Mouse (Mus musculus) liver, postnatal 0 days (tissue): ENCODE results near the gene Ntrk2. TPM values are rescaled to one million over a fixed set of nuclear protein-coding genes. Genes with fewer than 3 reads are reported as not detected.
A peak's percentile ranks its signal among the peaks of the same experiment; 100 is the strongest.
"Not testable (repeated sequence)": the region's sequence is repeated elsewhere in the genome, so short reads cannot be mapped to it uniquely, and the experiment has no call there.

Source experiments
- ATAC-seq: fragments of 200-750 bp; cut with Nextera tagmentation; 2 replicates; pipeline ENCODE4 v1.8.0; 2017; ENCODE audit warnings: mild to moderate bottlenecking, moderate library complexity
- DNase-seq: peaks from one replicate; pipeline ENCODE4 v3.0.0-alpha.2; 2016
- H3K27ac ChIP-seq: fragments of 300-500 bp; sonication (generic); 2 replicates; pipeline ENCODE4 v1.5.1; 2014; ENCODE audit warnings: antibody characterized with exemption, moderate library complexity, mild to moderate bottlenecking, low read depth
- H3K27me3 ChIP-seq: fragments of 300-500 bp; sonication (generic); 2 replicates; pipeline ENCODE4 v1.6.1; 2014; ENCODE audit warnings: low read length, control low read depth, mixed read lengths; ENCODE audit not compliant: insufficient read depth
- H3K36me3 ChIP-seq: fragments of 300-500 bp; sonication (generic); replicated peaks from 2 replicates; pipeline ENCODE4 v1.6.1; 2014; ENCODE audit warnings: mild to moderate bottlenecking, control low read depth, low read length, moderate library complexity, mixed read lengths; ENCODE audit not compliant: insufficient read depth
- H3K4me1 ChIP-seq: fragments of 300-500 bp; sonication (generic); 2 replicates; pipeline ENCODE4 v1.6.1; 2014; ENCODE audit warnings: antibody characterized with exemption, mild to moderate bottlenecking, control low read depth; ENCODE audit not compliant: insufficient read depth
- H3K4me2 ChIP-seq: fragments of 300-500 bp; sonication (generic); 2 replicates; pipeline ENCODE4 v1.6.1; 2014; ENCODE audit warnings: low read depth, mild to moderate bottlenecking, low read length, moderate library complexity, mixed read lengths
- H3K4me3 ChIP-seq: fragments of 300-500 bp; sonication (generic); 2 replicates; pipeline ENCODE4 v1.5.1; 2014; ENCODE audit warnings: low read depth, low read length
- H3K9ac ChIP-seq: fragments of 300-500 bp; sonication (generic); replicated peaks from 2 replicates; pipeline ENCODE4 v1.6.1; 2014; ENCODE audit warnings: mild to moderate bottlenecking, moderate library complexity
- H3K9me3 ChIP-seq: fragments of 300-500 bp; sonication (generic); 2 replicates; pipeline ENCODE4 v1.6.1; 2016; ENCODE audit warnings: mild to moderate bottlenecking, control low read depth, low read length, mixed read lengths
- CTCF ChIP-seq: sonication (generic); IDR thresholded peaks from 2 replicates; pipeline ENCODE4 v1.5.1; 2016; ENCODE audit warnings: antibody characterized with exemption, low read depth
- EP300 ChIP-seq: IDR thresholded peaks from 2 replicates; pipeline ENCODE4 v1.6.1; 2016; ENCODE audit warnings: antibody characterized with exemption, low read depth, mild to moderate bottlenecking
- WGBS: fragments of 180-500 bp; shearing (Covaris S2); extraction: QIAGEN DNeasy Blood & Tissue Kit; methylation state at CpG from one replicate; pipeline ENCODE4 v1.1.7; 2014; ENCODE audit not compliant: insufficient replicate concordance; 5-methylcytosine and 5-hydroxymethylcytosine counted together
- polyA plus RNA-seq: library from polyadenylated mRNA; unstranded; fragments of >200 nt; fragmentation: Nextera tagmentation; extraction: Ambion mirVana; gene quantifications from 2 replicates; pipeline ENCODE4 v1.2.1, GENCODE M21; 2015

Ntrk2 gene
- polyA plus RNA-seq, 1 experiment from 2014 or later = 0.21 TPM

GRCm38 (mm10) chr13:59092858-59093154 is 286.4 kb downstream of the Ntrk2 start:
- Histone ChIP-seq H3K36me3 (no peaks in the 10 kb centered on the region), H3K27ac (no peak overlapping the region), H3K4me1 (no peaks in the 10 kb centered on the region), H3K4me2 (no peak overlapping the region), H3K4me3 (no peak overlapping the region), H3K9ac (no peak overlapping the region), H3K27me3 (no peaks in the 10 kb centered on the region), H3K9me3 (no peaks in the 10 kb centered on the region)
- ATAC-seq (no peak), DNase-seq (no peak)
- no peak for TF ChIP-seq CTCF
- no peak for TF ChIP-seq EP300
- WGBS = 32% methylated on average over 4 of the region's 4 CpGs

- no peaks in the 10 kb centered on the region for H3K36me3 ChIP-seq
- no peak for TF ChIP-seq EP300
- no peak for TF ChIP-seq CTCF
- no peak overlapping the region for H3K4me2 ChIP-seq
- H3K9ac ChIP-seq = no peak overlapping the region
- H3K27me3 ChIP-seq = no peaks in the 10 kb centered on the region
- DNase-seq (no peak), ATAC-seq (no peak)
- no peaks in the 10 kb centered on the region for H3K4me1 ChIP-seq
- H3K4me3 ChIP-seq = no peak overlapping the region
- no peaks in the 10 kb centered on the region for H3K9me3 ChIP-seq
- WGBS = 81% methylated on average over 7 of the region's 7 CpGs
- no peak overlapping the region for H3K27ac ChIP-seq
Measured at GRCm38 (mm10) chr13:59094722-59095121, 288.4 kb downstream of the Ntrk2 start.

GRCm38 (mm10) chr13:59095811-59096391 is 289.5 kb downstream of the Ntrk2 start:
- H3K4me3 ChIP-seq = no peak overlapping the region
- no peak overlapping the region for H3K27ac ChIP-seq
- no peaks in the 10 kb centered on the region for H3K4me1 ChIP-seq
- TF ChIP-seq EP300 = no peak
- TF ChIP-seq CTCF = no peak
- 46% methylated on average over 10 of the region's 10 CpGs for WGBS
- ATAC-seq (no peak), DNase-seq (no peak)
- no peaks in the 10 kb centered on the region for H3K9me3 ChIP-seq
- no peaks in the 10 kb centered on the region for H3K36me3 ChIP-seq
- H3K9ac ChIP-seq = no peak overlapping the region
- H3K27me3 ChIP-seq = no peaks in the 10 kb centered on the region
- no peak overlapping the region for H3K4me2 ChIP-seq

DNA sequence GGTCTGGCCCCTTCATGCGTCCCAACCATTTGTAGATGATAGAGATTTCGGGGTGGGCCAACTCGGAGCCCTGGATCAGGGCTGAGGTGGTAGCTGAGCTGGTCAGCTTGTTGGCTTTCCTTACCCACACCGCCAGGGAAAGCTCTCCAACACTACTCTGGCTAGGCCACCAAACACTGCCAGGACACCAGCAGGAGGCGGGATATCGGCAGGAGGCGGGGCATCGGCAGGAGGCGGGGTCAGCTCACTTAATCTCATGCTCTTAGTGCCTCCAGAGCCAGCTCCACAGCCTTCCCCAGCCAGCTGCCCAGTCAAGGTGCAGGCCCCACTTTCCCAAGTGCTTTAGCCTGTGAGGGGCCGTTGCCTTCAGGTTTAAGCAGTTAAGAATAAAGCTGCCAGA is 293.7 kb downstream of the Ntrk2 start:
- no peak overlapping the region for H3K27ac ChIP-seq
- WGBS = 39% methylated on average over 10 of the region's 10 CpGs

GRCm38 (mm10) chr13:59107791-59108190 is 301.4 kb downstream of the Ntrk2 start:
- H3K4me2 ChIP-seq, H3K4me3 ChIP-seq, ATAC-seq, H3K4me1 ChIP-seq, H3K27ac ChIP-seq, H3K36me3 ChIP-seq, H3K9ac ChIP-seq, H3K9me3 ChIP-seq, DNase-seq, H3K27me3 ChIP-seq: not testable (repeated sequence)
- WGBS = 80% methylated on average over 10 of the region's 10 CpGs

More for the DNA sequence above, 293.7 kb downstream of the Ntrk2 start:
- H3K9me3 ChIP-seq = no peaks in the 10 kb centered on the region
- H3K4me2 ChIP-seq = no peak overlapping the region
- no peaks in the 10 kb centered on the region for H3K27me3 ChIP-seq
- no peak overlapping the region for H3K9ac ChIP-seq
- H3K4me1 ChIP-seq = no peaks in the 10 kb centered on the region
- DNase-seq = no peak
- no peak for ATAC-seq
- no peak overlapping the region for H3K4me3 ChIP-seq
- H3K36me3 ChIP-seq = no peaks in the 10 kb centered on the region
- TF ChIP-seq CTCF = no peak
- no peak for TF ChIP-seq EP300

DNA sequence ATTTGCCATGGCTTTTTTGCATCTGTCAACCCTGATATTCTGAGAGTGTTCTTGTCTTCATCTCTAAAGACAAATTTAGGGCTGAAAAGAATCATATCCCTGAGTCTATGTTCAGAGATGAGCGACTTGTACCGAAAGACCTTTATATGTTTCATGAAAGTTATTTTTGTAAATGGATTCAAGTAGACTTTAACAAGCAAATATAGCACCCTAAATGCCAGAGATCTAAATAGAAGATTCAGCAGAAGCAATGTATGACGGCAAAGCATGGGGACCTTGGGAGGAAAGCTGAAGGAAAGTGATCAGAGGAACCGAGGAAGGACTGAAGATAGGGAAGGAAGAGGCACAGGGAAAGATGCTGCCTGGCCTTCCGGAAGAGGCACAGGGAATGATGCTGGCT is 303.7 kb downstream of the Ntrk2 start:
- no peaks in the 10 kb centered on the region for H3K36me3 ChIP-seq
- H3K4me3 ChIP-seq = no peak overlapping the region
- H3K4me1 ChIP-seq = no peaks in the 10 kb centered on the region
- H3K9me3 ChIP-seq = peaks cover 5% of the 10 kb centered on the region; the same call in 1 of the 2 replicates
- TF ChIP-seq CTCF (no peak), EP300 (no peak)
- H3K4me2 ChIP-seq = no peak overlapping the region
- no peak overlapping the region for H3K27ac ChIP-seq
- DNase-seq (no peak), ATAC-seq (no peak)
- H3K9ac ChIP-seq = no peak overlapping the region
- 78% methylated on average over 5 of the region's 5 CpGs for WGBS
- no peaks in the 10 kb centered on the region for H3K27me3 ChIP-seq

- ATAC-seq (no peak), DNase-seq (no peak)
- TF ChIP-seq CTCF = peak; percentile 38
- no peak for TF ChIP-seq EP300
- Histone ChIP-seq H3K27ac (no peak overlapping the region), H3K9me3 (peaks cover 9% of the 10 kb centered on the region; the same call in 1 of the 2 replicates), H3K36me3 (no peaks in the 10 kb centered on the region), H3K4me1 (no peaks in the 10 kb centered on the region), H3K4me2 (no peak overlapping the region), H3K27me3 (no peaks in the 10 kb centered on the region), H3K4me3 (no peak overlapping the region), H3K9ac (no peak overlapping the region)
- 89% methylated on average over 1 of the region's 1 CpGs for WGBS
Measured at GRCm38 (mm10) chr13:59114684-59115083, 308.3 kb downstream of the Ntrk2 start.
